Mouse (Mus musculus) kidney, adult 11 months (tissue): ENCODE results near the gene Mpst.

Experiments used
- DNase-seq: peaks from one replicate; pipeline ENCODE4 v3.0.0; 2022

The Mpst gene

DNA sequence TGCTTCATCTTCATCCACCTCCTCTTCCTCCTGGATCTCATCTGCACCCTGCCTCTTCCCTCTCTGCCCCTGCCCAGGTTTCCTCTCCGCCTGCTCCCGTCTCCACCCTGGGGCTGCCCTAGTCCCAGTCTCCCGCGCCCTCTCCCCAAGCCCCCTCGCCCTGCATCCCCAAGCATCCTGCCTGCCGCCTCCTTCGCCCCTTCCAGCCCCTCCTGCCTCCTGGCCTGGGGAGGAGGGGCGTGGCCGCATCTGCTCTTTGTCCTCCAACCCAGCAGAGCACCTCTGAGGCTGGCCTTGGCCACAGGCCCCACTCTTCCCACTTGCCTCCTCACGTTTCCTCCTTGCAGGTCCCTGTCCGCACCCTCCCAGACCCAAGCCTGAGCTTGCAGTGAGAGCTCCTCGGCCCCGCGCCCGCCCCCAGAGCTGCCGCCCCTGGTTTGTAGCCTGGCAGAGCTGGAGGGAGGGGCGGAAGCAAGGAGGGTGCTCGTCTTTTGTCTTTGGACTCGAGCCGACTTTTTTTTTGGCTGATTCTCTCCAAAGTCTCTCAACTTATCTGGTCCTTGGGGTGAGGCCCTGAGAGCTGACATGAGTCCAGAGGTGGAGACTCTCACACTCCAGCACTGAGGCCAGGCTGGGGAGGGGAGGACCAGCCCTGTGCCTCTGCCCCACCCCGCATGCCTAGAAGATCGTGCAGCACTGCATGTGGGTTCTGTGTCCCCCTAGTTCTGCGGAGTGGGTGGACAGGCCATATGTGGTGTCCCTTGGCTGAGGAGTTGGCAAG, 31.2 kb downstream of the Mpst start:
- no peak for DNase-seq

DNA sequence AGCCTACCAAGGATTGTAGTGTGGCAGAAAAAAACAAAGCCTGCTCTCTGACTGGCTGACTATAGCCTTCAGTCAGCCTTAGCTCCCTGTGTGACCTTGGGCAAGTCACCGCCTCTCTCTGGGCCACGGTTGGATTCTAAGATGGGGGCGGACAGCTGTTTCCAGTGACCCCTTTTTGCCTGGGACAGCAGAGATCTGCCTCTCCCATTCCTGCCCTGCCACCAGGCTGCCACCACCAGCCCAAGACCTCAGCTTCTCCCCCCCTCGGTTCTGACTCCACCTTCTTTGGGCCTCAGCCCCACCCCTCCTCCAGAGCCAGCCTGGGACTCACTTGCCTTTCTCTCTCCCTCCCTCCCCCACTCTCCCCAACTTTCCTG, 31.8 kb downstream of the Mpst start:
- DNase-seq: no peak

DNA sequence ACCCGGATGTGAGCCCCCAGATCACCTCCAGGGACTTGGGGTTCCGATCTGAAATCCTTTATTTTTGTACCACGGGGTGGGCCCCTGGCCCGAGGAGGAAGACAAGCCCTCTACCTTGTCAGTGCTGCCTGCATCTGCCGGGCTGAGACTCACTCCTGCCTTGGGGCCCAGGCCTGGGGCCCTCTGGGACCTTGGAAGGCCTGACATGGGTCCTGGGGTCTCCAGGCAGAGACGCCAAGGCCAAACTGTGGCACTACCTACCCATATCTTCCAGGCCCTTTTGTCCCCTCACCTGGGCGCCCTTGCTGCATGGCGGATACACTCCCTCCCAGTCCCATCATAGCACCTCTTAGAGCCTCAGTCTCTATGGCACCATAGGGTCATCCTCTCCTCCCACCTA, 32.3 kb downstream of the Mpst start:
- no peak for DNase-seq

DNA sequence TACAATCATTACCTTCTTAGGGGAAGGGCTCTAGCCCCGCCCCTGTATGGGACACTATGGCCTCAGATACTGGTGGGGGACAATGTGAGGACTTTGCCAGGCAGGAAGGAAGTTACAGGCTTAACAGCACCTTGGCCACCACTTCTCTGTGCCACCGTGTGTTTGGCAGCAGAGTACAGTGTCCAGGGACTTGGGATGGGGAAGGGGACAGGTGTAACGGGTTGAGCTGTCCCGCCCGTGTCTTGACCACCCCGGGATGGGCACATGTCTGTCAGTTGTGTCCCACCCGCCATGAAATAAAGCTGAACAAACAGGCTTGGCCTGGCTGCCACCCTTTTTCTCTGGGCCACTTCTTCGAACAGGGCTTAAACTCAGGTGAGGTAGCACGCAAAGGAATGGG, 32.8 kb downstream of the Mpst start:
- DNase-seq: no peak

DNA sequence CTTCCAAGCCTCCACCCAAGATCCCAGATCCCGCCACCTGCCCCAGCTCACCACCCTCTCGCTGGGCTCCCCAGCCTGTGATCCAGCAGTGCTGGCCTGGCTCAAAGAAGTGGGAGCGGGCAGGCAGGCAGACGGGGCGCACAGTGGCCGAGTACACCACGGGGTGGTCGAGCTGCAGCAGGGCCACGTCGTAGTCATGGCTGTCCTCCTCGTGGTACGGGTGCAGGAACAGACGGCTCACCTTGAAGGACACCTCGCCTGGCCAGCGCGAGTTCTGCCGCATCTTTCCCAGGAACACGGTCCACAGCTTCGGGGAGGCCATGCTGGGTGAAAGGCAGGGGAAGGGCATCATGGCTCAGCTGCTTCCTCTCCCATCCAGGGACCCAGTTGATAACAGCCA, 36.0 kb downstream of the Mpst start:
- no peak for DNase-seq

DNA sequence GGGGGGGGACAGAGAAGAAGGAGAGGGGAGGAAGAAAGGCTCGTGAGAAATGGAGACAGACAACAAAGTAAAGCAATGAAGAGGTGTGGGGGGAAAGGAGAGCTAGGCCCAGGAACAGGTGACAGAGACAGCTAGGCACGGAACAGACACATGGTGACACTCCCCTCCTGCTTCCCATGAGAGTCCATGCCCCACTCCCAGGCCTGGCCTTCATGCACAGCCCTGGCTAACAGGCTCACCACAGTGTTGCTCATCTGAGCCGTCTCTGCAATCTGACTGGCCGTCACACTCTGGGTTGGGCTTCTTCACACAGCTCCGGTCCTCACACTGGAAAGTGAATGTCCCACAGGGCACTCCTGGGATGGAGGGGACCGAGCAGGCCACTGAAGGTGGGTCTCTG, 37.6 kb downstream of the Mpst start:
- no peak for DNase-seq

DNA sequence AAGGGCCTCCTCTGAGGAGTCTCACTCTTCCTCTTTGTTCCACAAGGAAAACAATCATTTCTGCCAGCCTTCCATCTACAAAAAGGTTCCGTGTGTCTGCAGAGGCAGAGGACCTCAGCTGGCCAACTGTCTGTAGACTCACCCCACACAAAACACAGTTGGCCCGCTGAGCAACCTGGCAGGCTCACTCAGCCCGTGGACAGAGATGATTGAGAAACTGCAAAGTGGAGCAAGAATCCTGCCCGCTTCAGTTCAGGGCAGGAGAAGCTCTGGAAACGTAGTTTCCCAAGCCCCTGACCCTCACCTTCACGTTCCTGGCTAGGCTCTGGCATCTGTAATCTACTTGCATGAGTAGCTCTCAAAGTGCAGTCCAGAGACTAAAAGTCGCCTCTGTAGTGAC, 40.9 kb downstream of the Mpst start:
- DNase-seq: no peak

DNA sequence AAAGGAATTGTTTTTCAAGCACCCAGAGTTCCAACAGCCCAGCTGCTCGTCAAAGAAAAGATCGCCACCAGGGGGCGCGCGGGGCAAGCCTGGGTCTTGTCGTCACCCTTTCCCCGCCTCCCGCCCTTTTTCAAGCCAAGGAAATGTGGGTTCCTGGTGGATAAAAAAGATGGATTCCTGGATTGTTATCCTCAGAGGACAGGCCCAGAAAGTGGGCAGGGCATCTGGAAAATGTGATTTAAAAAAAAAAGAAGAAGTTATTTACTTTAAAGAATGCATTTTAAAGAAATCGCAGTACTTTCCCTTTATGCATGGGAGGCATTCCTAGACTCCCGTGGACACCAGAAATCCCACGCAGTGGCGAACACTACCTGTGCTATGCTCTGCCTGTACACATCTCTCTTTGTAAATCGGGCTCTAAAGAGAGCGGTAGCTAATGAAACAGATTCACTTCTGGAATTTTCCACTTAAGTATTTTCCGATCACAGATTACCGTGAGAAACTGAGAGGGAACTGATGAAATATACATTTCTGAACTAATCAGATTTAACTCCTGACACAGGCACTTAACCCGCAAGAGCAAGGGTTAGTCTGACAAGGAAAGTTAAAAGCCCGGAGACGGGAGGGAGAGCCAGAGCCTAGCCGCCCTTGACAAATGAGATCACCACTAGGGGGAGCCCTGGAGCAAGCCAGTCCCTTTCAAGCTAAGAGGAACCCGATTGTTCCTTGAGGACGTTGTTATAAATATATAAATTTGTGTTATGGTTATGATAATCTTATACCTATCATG, 41.7 kb downstream of the Mpst start:
- peak; percentile 88 for DNase-seq

DNA sequence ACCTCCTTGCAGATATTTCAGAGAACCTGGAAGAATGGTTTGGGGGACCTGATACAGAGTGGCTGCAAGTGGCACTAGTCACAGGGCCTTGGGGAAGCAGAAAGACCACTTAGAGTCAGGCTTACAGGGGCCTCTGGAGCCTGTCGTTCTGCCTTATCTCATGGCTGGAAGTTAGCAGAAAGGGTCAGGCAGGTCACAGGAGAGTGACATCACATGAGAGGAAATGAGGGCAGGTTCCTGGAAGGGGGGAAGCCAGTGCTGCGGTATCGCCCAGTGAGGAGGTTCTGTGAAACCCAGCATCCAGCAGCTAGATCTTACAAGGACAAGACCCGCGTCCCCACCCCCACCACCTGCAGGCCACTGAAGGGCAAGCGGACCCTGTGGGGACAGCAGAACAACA, 42.9 kb downstream of the Mpst start:
- no peak for DNase-seq

DNA sequence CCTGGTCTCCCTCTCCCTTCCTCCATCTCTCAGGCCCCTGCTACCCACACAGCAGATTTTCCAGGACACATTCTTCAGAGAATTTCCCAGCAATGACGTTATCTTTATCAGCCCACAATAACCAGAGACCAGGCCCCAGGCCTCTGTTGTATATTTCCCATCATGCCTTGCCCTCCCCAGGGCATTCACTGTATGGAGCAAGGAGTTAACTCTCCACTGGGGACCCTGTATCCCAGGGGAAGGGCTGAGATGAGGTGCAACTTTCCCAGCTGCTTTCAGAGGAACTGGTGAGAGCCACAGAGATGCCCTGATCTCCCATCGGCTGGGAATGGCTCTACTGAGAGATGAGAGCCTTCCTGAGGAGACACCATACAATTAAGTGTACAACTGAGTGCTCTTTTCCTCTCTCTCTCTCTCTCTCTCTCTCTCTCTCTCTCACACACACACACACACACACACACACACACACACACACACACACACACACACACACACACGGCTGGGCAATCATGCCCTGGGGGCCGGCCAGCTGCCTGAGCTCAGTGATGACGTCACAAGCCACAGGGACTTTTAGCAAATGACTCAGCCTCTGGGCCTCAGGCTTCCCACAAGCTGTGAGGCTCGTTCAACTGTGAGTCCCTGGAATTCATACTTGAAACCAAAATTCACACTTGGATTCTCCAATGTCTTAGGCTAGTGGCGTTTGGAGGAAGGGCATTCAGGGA, 43.6 kb downstream of the Mpst start:
- no peak for DNase-seq

DNA sequence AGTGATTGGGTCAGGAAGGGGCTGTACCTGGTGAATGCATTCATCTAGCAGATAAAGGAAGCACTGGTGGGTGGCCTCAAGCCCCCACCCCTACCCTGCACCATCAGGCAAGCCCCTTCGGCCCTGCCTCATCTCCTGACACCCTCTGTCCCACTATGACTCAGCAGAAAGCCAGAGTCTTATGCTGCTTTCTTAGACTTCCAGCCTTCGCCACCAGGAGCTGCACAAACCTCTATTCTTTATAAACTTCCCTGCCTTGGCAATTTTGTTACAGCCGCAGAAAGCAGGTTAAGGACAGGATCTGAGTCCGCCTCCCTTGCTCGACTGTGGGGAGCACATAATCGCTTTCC, 44.2 kb downstream of the Mpst start:
- DNase-seq: no peak

DNA sequence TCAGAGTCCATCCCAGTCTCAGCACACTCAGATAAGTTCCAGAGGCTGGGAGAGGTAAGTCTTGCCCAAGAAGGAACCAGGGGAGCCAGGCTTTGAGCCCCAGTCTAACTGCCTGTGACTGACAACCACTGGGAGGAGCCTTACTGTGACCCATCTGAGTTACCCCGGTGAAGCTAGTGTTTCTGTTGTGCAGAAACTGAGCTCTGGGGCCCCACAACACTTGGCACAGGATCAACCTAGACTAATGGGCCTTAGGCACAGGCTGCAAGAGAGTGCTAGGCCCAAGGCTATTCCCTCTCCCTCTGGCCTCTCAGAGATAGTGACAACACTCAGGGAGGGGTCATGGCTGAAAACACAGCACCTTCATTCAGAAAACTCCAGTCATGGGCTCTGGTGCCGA, 45.0 kb downstream of the Mpst start:
- no peak for DNase-seq

DNA sequence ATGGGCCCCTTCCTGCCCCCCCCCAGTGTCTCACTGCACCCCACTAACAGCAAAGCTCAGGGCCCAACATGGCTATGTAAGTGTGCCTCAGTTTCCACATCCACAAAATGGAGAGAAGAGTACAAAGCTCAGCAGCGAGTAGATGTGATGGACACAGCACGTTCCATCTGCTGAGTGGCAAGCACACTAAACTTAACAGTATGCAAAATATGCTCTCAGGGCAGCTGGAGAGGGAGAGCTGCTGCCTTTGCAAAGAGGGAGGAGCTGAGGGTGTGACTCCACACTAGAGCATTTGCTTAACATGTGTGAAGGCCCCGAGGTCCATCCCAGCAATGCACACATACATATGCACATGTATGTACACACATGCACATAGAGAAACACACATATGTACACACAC, 46.7 kb downstream of the Mpst start:
- no peak for DNase-seq

DNA sequence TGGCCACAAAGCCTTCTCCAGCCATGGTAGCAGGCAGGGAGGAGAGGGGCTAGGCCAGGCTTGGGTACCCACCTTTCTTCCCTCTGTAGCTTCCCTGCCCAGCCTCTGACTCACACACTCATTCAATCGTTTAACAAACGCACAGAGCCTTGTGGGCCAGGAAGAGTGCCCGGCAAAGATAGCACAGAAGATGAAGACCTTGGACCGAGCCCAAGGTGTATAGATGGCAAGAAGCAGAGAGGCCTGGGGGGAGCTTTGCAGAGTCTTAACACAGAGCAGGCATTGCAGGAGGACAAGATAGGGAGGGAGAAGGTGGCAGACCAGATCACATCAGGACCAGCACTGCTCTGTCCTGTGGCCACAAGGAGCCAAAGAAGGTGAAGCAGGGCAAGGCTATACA, 49.0 kb downstream of the Mpst start:
- DNase-seq: no peak

DNA sequence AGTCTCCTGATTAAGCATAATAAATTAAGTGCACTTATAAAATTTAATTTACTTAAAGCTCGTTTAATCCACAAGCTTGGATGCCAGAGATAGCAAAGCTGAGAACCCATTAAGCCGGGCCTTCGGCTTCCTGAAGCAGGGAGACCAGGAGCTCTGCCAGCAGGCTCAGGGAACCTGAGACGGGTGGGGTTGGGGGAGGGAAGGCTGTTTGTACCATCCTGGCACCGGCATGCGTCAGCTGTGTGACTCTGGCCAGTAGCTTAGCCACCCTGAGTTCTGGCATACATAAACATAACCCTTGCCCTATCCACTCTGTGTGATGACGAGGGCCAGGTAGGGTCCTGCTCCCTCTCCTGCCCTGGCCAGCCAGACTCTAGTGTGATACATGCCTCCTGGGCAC, 49.8 kb downstream of the Mpst start:
- DNase-seq: no peak

DNA sequence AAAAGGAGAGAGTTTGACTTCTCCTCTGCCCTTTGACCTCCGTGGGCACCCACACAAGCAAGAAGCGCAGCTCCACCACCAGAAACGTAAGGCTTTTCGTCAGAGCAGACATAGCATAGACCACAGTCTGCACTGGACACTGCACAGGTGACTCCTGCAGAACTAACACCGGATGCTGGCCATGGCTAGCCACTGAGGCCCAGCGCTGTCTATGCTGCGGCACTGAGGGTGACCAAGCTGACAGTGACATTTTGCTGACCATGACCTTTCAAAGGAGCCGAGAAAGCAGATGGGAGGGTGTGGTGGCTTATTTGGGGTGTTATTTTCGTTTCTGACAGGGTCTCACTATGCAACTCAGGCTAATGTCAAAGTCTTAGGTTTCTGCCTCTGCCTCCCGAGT, 51.0 kb downstream of the Mpst start:
- no peak for DNase-seq

DNA sequence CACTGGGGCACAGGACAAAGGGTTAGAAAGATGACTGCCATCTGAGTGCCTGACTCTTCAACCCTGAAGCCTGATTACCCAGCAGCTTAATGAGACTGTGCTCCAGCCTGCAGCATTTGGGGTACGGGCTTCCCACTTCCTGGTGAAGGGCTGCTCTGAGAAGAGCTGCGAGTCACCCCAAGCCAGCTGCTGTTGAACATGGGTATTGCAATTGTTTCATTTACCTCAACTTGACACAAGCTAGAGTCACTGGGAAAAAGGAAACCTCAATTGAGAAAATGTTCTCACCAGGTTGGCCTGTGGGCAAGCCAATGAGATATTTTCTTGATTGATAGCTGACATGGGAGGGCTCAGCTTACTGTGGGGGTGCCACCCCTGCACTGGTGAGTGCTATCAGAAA, 56.8 kb downstream of the Mpst start:
- no peak for DNase-seq
